Mouse (Mus musculus) yolk sac, embryonic 10.5 days (tissue): ENCODE measurements around the gene Cfap52.

Source experiments
- DNase-seq: peaks from one replicate; pipeline ENCODE4 v3.0.0-alpha.2; 2017; ENCODE audit warnings: low spot score

Gene Cfap52

GRCm38 (mm10) chr11:67965242-67965883, at the start of gene Cfap52:
Cfap52 (minus strand) TSS chr11:67965651.
- peak; percentile 75 for DNase-seq

GRCm38 (mm10) chr11:68012207-68012606, 46.8 kb upstream of the Cfap52 start:
- no peak for DNase-seq

GRCm38 (mm10) chr11:68009377-68009776, 43.9 kb upstream of the Cfap52 start:
- DNase-seq = no peak

GRCm38 (mm10) chr11:68007645-68008044, 42.2 kb upstream of the Cfap52 start:
- no peak for DNase-seq

GRCm38 (mm10) chr11:68006216-68006789, 40.9 kb upstream of the Cfap52 start:
- DNase-seq = peak; percentile 15

- no peak for DNase-seq
Observed at GRCm38 (mm10) chr11:68004191-68004590, 38.7 kb upstream of the Cfap52 start.

- no peak for DNase-seq
Observed at GRCm38 (mm10) chr11:67999629-68000028, 34.2 kb upstream of the Cfap52 start.

GRCm38 (mm10) chr11:67998905-67999304, 33.5 kb upstream of the Cfap52 start:
- no peak for DNase-seq

- DNase-seq = no peak
Observed at GRCm38 (mm10) chr11:67995965-67996364, 30.5 kb upstream of the Cfap52 start.

GRCm38 (mm10) chr11:67991240-67991639, 25.8 kb upstream of the Cfap52 start:
- DNase-seq = no peak

- no peak for DNase-seq
Observed at GRCm38 (mm10) chr11:67983564-67983963, 18.1 kb upstream of the Cfap52 start.

GRCm38 (mm10) chr11:67975252-67975651, 9.8 kb upstream of the Cfap52 start:
- no peak for DNase-seq

GRCm38 (mm10) chr11:67973225-67973624, 7.8 kb upstream of the Cfap52 start:
- no peak for DNase-seq

GRCm38 (mm10) chr11:67972606-67973005, 7.2 kb upstream of the Cfap52 start:
- no peak for DNase-seq

GRCm38 (mm10) chr11:67967831-67968230, 2.4 kb upstream of the Cfap52 start:
- no peak for DNase-seq

GRCm38 (mm10) chr11:67965905-67966878, 741 bp upstream of the Cfap52 start, which contains the start of gene Stx8:
Stx8 (plus strand) TSS chr11:67966193.
- DNase-seq = peak; percentile 88

GRCm38 (mm10) chr11:67964110-67964509, 1.3 kb downstream of the Cfap52 start:
- no peak for DNase-seq

- no peak for DNase-seq
Observed at GRCm38 (mm10) chr11:67954413-67954812, 11.0 kb downstream of the Cfap52 start.

- DNase-seq = no peak
Observed at GRCm38 (mm10) chr11:67953604-67954003, 11.8 kb downstream of the Cfap52 start.

- DNase-seq = no peak
Observed at GRCm38 (mm10) chr11:67949475-67949874, 16.0 kb downstream of the Cfap52 start.

- no peak for DNase-seq
Observed at GRCm38 (mm10) chr11:67948229-67948628, 17.2 kb downstream of the Cfap52 start.

GRCm38 (mm10) chr11:67932156-67932555, 33.3 kb downstream of the Cfap52 start:
- no peak for DNase-seq
